Mouse (Mus musculus): ENCODE data around the gene Sntg2. TPM values are rescaled to one million over a fixed set of nuclear protein-coding genes. Genes with fewer than 3 reads are reported as not detected.

Gene Sntg2
- polyA plus RNA-seq, 1 experiment from 2014 or later = 6.2 TPM

GRCm38 (mm10) chr12:30246286-30246945, 126.8 kb downstream of the Sntg2 start:
- Histone ChIP-seq H3K4me1 (replicated peaks; ENCODE audit: insufficient read depth, low read length) (no peaks in the 10 kb centered on the region), H3K27ac (no peak overlapping the region), H3K4me2 (ENCODE audit: low read length) (no peak overlapping the region), H3K27me3 (ENCODE audit: insufficient read depth, low read length) (no peaks in the 10 kb centered on the region), H3K9me3 (replicated peaks; ENCODE audit: low read length) (no peaks in the 10 kb centered on the region), H3K9ac (ENCODE audit: low read depth, low read length) (no peak overlapping the region), H3K4me3 (replicated peaks; ENCODE audit: low read depth, low read length) (no peak overlapping the region), H3K36me3 (ENCODE audit: insufficient read depth, low read length) (no peaks in the 10 kb centered on the region)
- DNase-seq (ENCODE audit: low spot score) (no peak), ATAC-seq (replicated peaks; ENCODE audit: low FRiP score, low read depth) (no peak)
- no peak for TF ChIP-seq CTCF (IDR thresholded peaks at IDR 0.05; ENCODE audit: low read depth)
- WGBS = 78% methylated on average over 5 of the region's 5 CpGs

- Histone ChIP-seq H3K36me3 (ENCODE audit: insufficient read depth, low read length) (no peaks in the 10 kb centered on the region), H3K4me1 (replicated peaks; ENCODE audit: insufficient read depth, low read length) (no peaks in the 10 kb centered on the region), H3K27me3 (ENCODE audit: insufficient read depth, low read length) (no peaks in the 10 kb centered on the region), H3K4me3 (replicated peaks; ENCODE audit: low read depth, low read length) (no peak overlapping the region), H3K27ac (no peak overlapping the region), H3K9me3 (replicated peaks; ENCODE audit: low read length) (no peaks in the 10 kb centered on the region), H3K4me2 (ENCODE audit: low read length) (no peak overlapping the region), H3K9ac (ENCODE audit: low read depth, low read length) (no peak overlapping the region)
- no peak for ATAC-seq (replicated peaks; ENCODE audit: low FRiP score, low read depth)
- TF ChIP-seq CTCF (IDR thresholded peaks at IDR 0.05; ENCODE audit: low read depth) = no peak
- peak; percentile 18 for DNase-seq (ENCODE audit: low spot score)
- WGBS = 53% methylated on average over 2 of the region's 2 CpGs
These were observed 129.0 kb downstream of the Sntg2 start for GRCm38 (mm10) chr12:30244194-30244593.

GRCm38 (mm10) chr12:30240891-30241290, 132.3 kb downstream of the Sntg2 start:
- Histone ChIP-seq H3K4me3 (replicated peaks; ENCODE audit: low read depth, low read length) (no peak overlapping the region), H3K9me3 (replicated peaks; ENCODE audit: low read length) (no peaks in the 10 kb centered on the region), H3K4me1 (replicated peaks; ENCODE audit: insufficient read depth, low read length) (no peaks in the 10 kb centered on the region), H3K9ac (ENCODE audit: low read depth, low read length) (no peak overlapping the region), H3K27ac (no peak overlapping the region), H3K36me3 (ENCODE audit: insufficient read depth, low read length) (no peaks in the 10 kb centered on the region), H3K27me3 (ENCODE audit: insufficient read depth, low read length) (no peaks in the 10 kb centered on the region), H3K4me2 (ENCODE audit: low read length) (no peak overlapping the region)
- 74% methylated on average over 3 of the region's 3 CpGs for WGBS
- no peak for DNase-seq (ENCODE audit: low spot score)
- TF ChIP-seq CTCF (IDR thresholded peaks at IDR 0.05; ENCODE audit: low read depth) = no peak
- no peak for ATAC-seq (replicated peaks; ENCODE audit: low FRiP score, low read depth)

DNA sequence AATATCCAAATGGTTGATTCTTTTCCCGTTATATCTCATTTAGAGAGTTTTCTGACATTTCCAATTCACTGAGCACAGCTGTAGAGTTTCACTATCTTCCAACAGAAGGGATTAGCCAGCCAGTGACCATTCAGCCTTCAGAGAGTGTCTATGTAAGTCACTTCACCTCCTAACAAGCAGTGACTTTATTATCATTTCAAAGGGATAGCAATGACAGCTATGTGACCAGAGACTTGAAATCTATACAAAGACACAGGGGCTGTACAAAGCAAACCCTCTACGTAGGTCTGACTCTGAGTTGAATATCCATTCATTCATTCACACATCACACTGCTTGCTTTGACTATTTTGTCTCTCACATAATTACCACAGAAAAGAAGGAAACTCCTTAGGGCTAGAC, 138.2 kb downstream of the Sntg2 start:
- no peaks in the 10 kb centered on the region for H3K36me3 ChIP-seq (ENCODE audit: insufficient read depth, low read length)
- ATAC-seq (replicated peaks; ENCODE audit: low FRiP score, low read depth) (no peak), DNase-seq (ENCODE audit: low spot score) (no peak)
- H3K9ac ChIP-seq (ENCODE audit: low read depth, low read length) = no peak overlapping the region
- no peaks in the 10 kb centered on the region for H3K27me3 ChIP-seq (ENCODE audit: insufficient read depth, low read length)
- no peak overlapping the region for H3K27ac ChIP-seq
- TF ChIP-seq CTCF (IDR thresholded peaks at IDR 0.05; ENCODE audit: low read depth) = no peak
- H3K4me2 ChIP-seq (ENCODE audit: low read length) = no peak overlapping the region
- H3K4me3 ChIP-seq (replicated peaks; ENCODE audit: low read depth, low read length) = no peak overlapping the region
- H3K9me3 ChIP-seq (replicated peaks; ENCODE audit: low read length) = no peaks in the 10 kb centered on the region
- 85% methylated on average over 2 of the region's 2 CpGs for WGBS
- H3K4me1 ChIP-seq (replicated peaks; ENCODE audit: insufficient read depth, low read length) = no peaks in the 10 kb centered on the region

DNA sequence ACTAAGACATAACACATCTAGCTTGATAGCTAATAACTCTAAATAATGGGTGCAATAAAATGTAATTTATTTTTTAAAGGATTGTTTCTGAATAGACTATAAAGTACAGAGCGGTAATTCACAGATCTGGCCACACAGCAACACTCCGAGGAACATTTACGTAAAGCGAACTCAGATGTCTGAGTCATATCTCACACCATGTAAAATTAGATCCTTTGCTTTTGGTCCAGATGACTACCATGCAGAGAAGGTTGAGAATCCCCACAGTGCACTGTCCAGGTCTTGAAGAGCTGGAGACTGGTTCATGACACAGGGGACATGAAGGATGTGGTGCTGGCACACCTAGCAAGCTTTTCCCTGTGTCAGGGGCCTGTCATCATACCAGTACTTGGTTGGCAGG, 145.2 kb downstream of the Sntg2 start:
- H3K4me2 ChIP-seq (ENCODE audit: low read length) = no peak overlapping the region
- TF ChIP-seq CTCF (IDR thresholded peaks at IDR 0.05; ENCODE audit: low read depth) = no peak
- no peak overlapping the region for H3K27ac ChIP-seq
- WGBS = 66% methylated on average over 4 of the region's 4 CpGs
- ATAC-seq (replicated peaks; ENCODE audit: low FRiP score, low read depth) (no peak), DNase-seq (ENCODE audit: low spot score) (peak; percentile 37)
- H3K36me3 ChIP-seq (ENCODE audit: insufficient read depth, low read length) = no peaks in the 10 kb centered on the region
- H3K27me3 ChIP-seq (ENCODE audit: insufficient read depth, low read length) = no peaks in the 10 kb centered on the region
- H3K9ac ChIP-seq (ENCODE audit: low read depth, low read length) = no peak overlapping the region
- H3K9me3 ChIP-seq (replicated peaks; ENCODE audit: low read length) = no peaks in the 10 kb centered on the region
- H3K4me3 ChIP-seq (replicated peaks; ENCODE audit: low read depth, low read length) = no peak overlapping the region
- no peaks in the 10 kb centered on the region for H3K4me1 ChIP-seq (replicated peaks; ENCODE audit: insufficient read depth, low read length)

DNA sequence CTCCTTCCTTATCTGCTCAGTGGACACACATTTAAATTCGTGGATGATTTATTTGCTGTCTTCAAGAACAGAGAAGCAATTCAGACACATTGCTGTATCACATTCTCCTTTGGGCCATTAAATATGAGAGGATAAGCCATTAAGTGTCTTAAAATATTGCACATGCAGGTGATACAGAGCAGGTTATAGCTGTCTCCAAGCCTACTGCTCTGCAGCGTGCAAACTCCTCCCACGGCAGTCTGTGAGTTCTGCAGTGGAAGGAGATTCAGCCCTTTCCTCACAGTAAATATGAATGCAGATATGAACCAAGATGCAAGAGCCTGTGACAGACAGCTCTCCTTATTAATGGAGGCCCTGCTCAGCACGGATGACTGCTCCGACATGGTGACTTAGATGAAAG, 146.9 kb downstream of the Sntg2 start:
- TF ChIP-seq CTCF (IDR thresholded peaks at IDR 0.05; ENCODE audit: low read depth) = no peak
- H3K27me3 ChIP-seq (ENCODE audit: insufficient read depth, low read length) = no peaks in the 10 kb centered on the region
- ATAC-seq (replicated peaks; ENCODE audit: low FRiP score, low read depth) = no peak
- no peak overlapping the region for H3K9ac ChIP-seq (ENCODE audit: low read depth, low read length)
- H3K27ac ChIP-seq = no peak overlapping the region
- 41% methylated on average over 5 of the region's 5 CpGs for WGBS
- no peak overlapping the region for H3K4me2 ChIP-seq (ENCODE audit: low read length)
- no peaks in the 10 kb centered on the region for H3K36me3 ChIP-seq (ENCODE audit: insufficient read depth, low read length)
- no peaks in the 10 kb centered on the region for H3K9me3 ChIP-seq (replicated peaks; ENCODE audit: low read length)
- no peaks in the 10 kb centered on the region for H3K4me1 ChIP-seq (replicated peaks; ENCODE audit: insufficient read depth, low read length)
- DNase-seq (ENCODE audit: low spot score) = no peak
- H3K4me3 ChIP-seq (replicated peaks; ENCODE audit: low read depth, low read length) = no peak overlapping the region
